Mouse (Mus musculus) B cell, adult 62 days (primary cell): Measurements from ENCODE around the gene Mospd1. TPM values are rescaled to one million over a fixed set of nuclear protein-coding genes. Genes with fewer than 3 reads are reported as not detected.

Source experiments
- total RNA-seq: library from RNA; stranded (reverse); gene quantifications from 4 replicates; pipeline ENCODE4 v1.2.4, GENCODE M21; 2023

Mospd1 gene
- 9.0 to 10.0 TPM (median 9.8 TPM) in 4 replicates for total RNA-seq

GRCm38 (mm10) chrX:53370366-53370740 is at the start of gene Mospd1:
Gene Mospd1 (minus strand): TSS chrX:53370502.

Other genes starting within 250 kb of the Mospd1 start
- gene Plac1, start 130.4 kb downstream of the Mospd1 start, total RNA-seq, result not detected in 4 replicates
- 10.7 to 12.4 TPM (median 10.9 TPM) in 4 replicates for gene Fam122b, start 100.7 kb downstream of the Mospd1 start, total RNA-seq
- gene Fam122c, start 97.1 kb downstream of the Mospd1 start, total RNA-seq, result not detected in 4 replicates
- not detected in 4 replicates for gene Etd, start 64.4 kb upstream of the Mospd1 start, total RNA-seq
- gene Rtl8c, start 237.5 kb upstream of the Mospd1 start, total RNA-seq, result 3.7 to 6.0 TPM (median 5.2 TPM) in 3 of 4 replicates, not detected in the other
- not detected in 4 replicates for gene Gm14597, start 238.5 kb upstream of the Mospd1 start, total RNA-seq